Mouse (Mus musculus) small intestine, adult 2 months (tissue): ENCODE data around the gene Bcl2.

Experiments used
- CTCF ChIP-seq: fragments of 200-500 bp; IDR thresholded peaks from 2 replicates; pipeline ENCODE4 v1.5.1; 2012; ENCODE audit warnings: low read depth, mild to moderate bottlenecking, control low read depth, inconsistent platforms, low read length, moderate library complexity, mixed read lengths; ENCODE audit not compliant: insufficient replicate concordance, insufficient read length; ENCODE audit errors: extremely low read depth
- POLR2A ChIP-seq: fragments of 200-500 bp; IDR thresholded peaks from 2 replicates; pipeline ENCODE4 v1.6.1; 2012; ENCODE audit warnings: low read depth, mild to moderate bottlenecking, control low read depth, inconsistent platforms, low read length, moderate library complexity

DNA sequence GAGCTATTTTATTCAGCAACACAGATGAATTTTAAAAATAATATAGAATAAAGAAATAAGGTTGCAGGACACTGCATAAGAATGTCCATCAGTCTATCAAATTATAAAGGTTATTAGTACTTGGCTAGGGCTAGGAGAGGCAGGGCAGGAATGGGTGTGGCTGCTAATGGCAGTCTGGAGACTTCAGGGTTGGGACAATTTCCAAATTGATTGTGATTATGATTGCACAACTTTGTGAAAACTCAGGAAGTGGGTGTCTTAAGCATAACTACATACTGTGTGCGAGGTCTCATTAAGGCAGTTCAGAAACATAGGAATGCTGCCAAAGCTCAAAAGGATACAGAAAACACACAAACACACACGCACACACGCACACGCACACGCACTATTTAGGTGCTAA, 37.9 kb upstream of the Bcl2 start:
- TF ChIP-seq CTCF (no peak), POLR2A (no peak)
